Comparison of ENCODE assay signal across 8 mouse cellular contexts in genomic region chr15:12119129-12119466, GRCm38 (mm10). TPM values are rescaled to one million over a fixed set of nuclear protein-coding genes. Genes with fewer than 3 reads are reported as not detected.
DNase-seq lines count a peak whose midpoint lies in the region; ATAC-seq and TF ChIP-seq lines count a peak whose summit lies in the region.

No protein-coding gene starts in this region.

- peak overlapping the region; percentile 99 for H3K9ac ChIP-seq in liver, embryonic 11.5 days (ENCODE audit: low read depth, low read length)

- H3K27me3 ChIP-seq in cerebellum, adult 2 months (ENCODE audit: control insufficient read depth, insufficient read depth, low read length) = no peaks in the 10 kb centered on the region
- H3K27me3 ChIP-seq in thymus, adult 2 months (ENCODE audit: control insufficient read depth, insufficient read depth, low read length) = no peaks in the 10 kb centered on the region
- H3K27me3 ChIP-seq in liver, embryonic 11.5 days (replicated peaks; ENCODE audit: control insufficient read depth, insufficient read depth, low read length) = no peaks in the 10 kb centered on the region

- TF ChIP-seq POLR2A in cerebellum, adult 2 months (IDR thresholded peaks at IDR 0.05; ENCODE audit: borderline replicate concordance, insufficient read depth, low read length) = no peak
- no peak for TF ChIP-seq POLR2A in thymus, adult 2 months (IDR thresholded peaks at IDR 0.05; ENCODE audit: control insufficient read depth, extremely low read depth, insufficient read depth, low read length, poor library complexity)

- WGBS in cerebellum, adult 2 months = 2% methylated on average over 7 of the region's 7 CpGs
- whole genome bisulfite sequencing in thymus, adult 2 months = 21% methylated on average over 7 of the region's 7 CpGs
- WGBS in liver, embryonic 11.5 days = 7% methylated on average over 7 of the region's 7 CpGs

- no peaks in the 10 kb centered on the region for H3K36me3 ChIP-seq in thymus, adult 2 months (ENCODE audit: control insufficient read depth, insufficient read depth, low read length)
- no peaks in the 10 kb centered on the region for H3K36me3 ChIP-seq in liver, embryonic 11.5 days (ENCODE audit: control insufficient read depth, insufficient read depth, low read length)

- H3K27ac ChIP-seq in cerebellum, adult 2 months (ENCODE audit: insufficient read depth, low read length) = no peak overlapping the region
- H3K27ac ChIP-seq in thymus, adult 2 months (ENCODE audit: control insufficient read depth, insufficient read depth, low read length) = no peak overlapping the region
- H3K27ac ChIP-seq in liver, embryonic 11.5 days (ENCODE audit: low read depth, low read length) = peak overlapping the region; percentile 93

- no peak for DNase-seq in cerebellum, adult 2 months
- DNase-seq in cerebellum, postnatal 10 days = no peak
- no peak for DNase-seq in thymus, adult 2 months
- DNase-seq in thymus, postnatal 10 days (ENCODE audit: low spot score in 2 of 2) = no peak
- DNase-seq in liver, embryonic 11.5 days (ENCODE audit: low spot score) = no peak
- DNase-seq in left cerebral cortex, adult 8-10 months (ENCODE audit: low spot score in 2 of 2) = no peak
- no peak for DNase-seq in urinary bladder, postnatal 10 days (ENCODE audit: low spot score)
- DNase-seq in left cerebral cortex, adult 18-20 months (ENCODE audit: low spot score in 2 of 2) = no peak

- H3K9me3 ChIP-seq in liver, embryonic 11.5 days (ENCODE audit: control insufficient read depth, low read length) = no peaks in the 10 kb centered on the region

- TF ChIP-seq CTCF in cerebellum, adult 2 months (IDR thresholded peaks at IDR 0.05; ENCODE audit: borderline replicate concordance, insufficient read depth, low read depth, low read length) = no peak
- no peak for TF ChIP-seq CTCF in thymus, adult 2 months (IDR thresholded peaks at IDR 0.05; ENCODE audit: borderline replicate concordance, control insufficient read depth, extremely low read depth, insufficient read depth, low read length, poor library complexity)

- H3K4me2 ChIP-seq in liver, embryonic 11.5 days = peak overlapping the region; percentile 69

- H3K4me3 ChIP-seq in cerebellum, adult 2 months (replicated peaks; ENCODE audit: insufficient read depth, low read depth, low read length) = peak overlapping the region; percentile 93
- H3K4me3 ChIP-seq in thymus, adult 2 months (ENCODE audit: control insufficient read depth, insufficient read depth, low read length) = peak overlapping the region; percentile 95
- H3K4me3 ChIP-seq in liver, embryonic 11.5 days (ENCODE audit: low read depth, low read length) = peak overlapping the region; percentile 99

- H3K4me1 ChIP-seq in cerebellum, adult 2 months (ENCODE audit: control insufficient read depth, insufficient read depth, low read length) = no peaks in the 10 kb centered on the region; the same call in 1 of the 2 replicates
- H3K4me1 ChIP-seq in thymus, adult 2 months (replicated peaks; ENCODE audit: control insufficient read depth, insufficient read depth, low read length) = peaks cover 7% of the 10 kb centered on the region
- peaks cover 17% of the 10 kb centered on the region for H3K4me1 ChIP-seq in liver, embryonic 11.5 days (replicated peaks; ENCODE audit: control insufficient read depth, insufficient read depth, low read length)

- ATAC-seq in liver, embryonic 11.5 days (replicated peaks; ENCODE audit: low FRiP score) = 0 out of 2 replicates have a peak, but pooled peaks have one; percentile 21

RNA-seq across cellular contexts. Expression of gene Zfr, which starts 1.5 kb away (rescaled TPM):
- polyA plus RNA-seq in cerebellum, adult 2 months (2012; rRNA removed) = 109 and 111 TPM in 2 replicates
- 218 and 232 TPM in 2 replicates for polyA plus RNA-seq in thymus, adult 2 months (2012; rRNA removed)
- 86.0 and 87.3 TPM in 2 replicates for polyA plus RNA-seq in liver, embryonic 11.5 days (2014; fragmentation: Nextera tagmentation; extraction: Ambion mirVana)
- total RNA-seq in left cerebral cortex, adult 8-10 months (2022) = 100 to 1,000 TPM; 287 to 318 (median 316) TPM
- total RNA-seq in left cerebral cortex, adult 18-20 months (2021) = 100 to 1,000 TPM; 334 to 364 TPM
